Mouse (Mus musculus) urinary bladder, postnatal 4 days (tissue): ENCODE results near the gene Ttc14.
A peak's percentile ranks its signal among the peaks of the same experiment; 100 is the strongest.

Experiments
- DNase-seq, 2 experiments: peaks; one replicate each; pipeline ENCODE4 v3.0.0; 2021 to 2022; ENCODE audit warnings: low spot score in 2 of 2

Gene Ttc14

GRCm38 (mm10) chr3:33799617-33800512, at the start of gene Ttc14:
Ttc14 (plus strand) TSS chr3:33799832.
- DNase-seq, result peak; percentile 96 to 99

- DNase-seq, result no peak
Observed at GRCm38 (mm10) chr3:33790975-33791374, 8.7 kb upstream of the Ttc14 start.

GRCm38 (mm10) chr3:33800513-33800820, 835 bp downstream of the Ttc14 start:
- DNase-seq, result no peak

GRCm38 (mm10) chr3:33807151-33807550, 7.5 kb downstream of the Ttc14 start:
- no peak for DNase-seq

GRCm38 (mm10) chr3:33824135-33824946, 24.7 kb downstream of the Ttc14 start:
- DNase-seq, result no peak

- no peak for DNase-seq
Observed at GRCm38 (mm10) chr3:33832351-33832750, 32.7 kb downstream of the Ttc14 start.

GRCm38 (mm10) chr3:33836576-33836975, 36.9 kb downstream of the Ttc14 start:
- DNase-seq, result no peak

- DNase-seq, result no peak
Observed at GRCm38 (mm10) chr3:33838877-33839276, 39.2 kb downstream of the Ttc14 start.

- DNase-seq, result peak; percentile 50 to 68
Observed at GRCm38 (mm10) chr3:33843801-33844632, 44.4 kb downstream of the Ttc14 start, which contains the start of gene Ccdc39. Ccdc39 (minus strand) TSS chr3:33844310.

GRCm38 (mm10) chr3:33846639-33847038, 47.0 kb downstream of the Ttc14 start:
- no peak for DNase-seq

GRCm38 (mm10) chr3:33850856-33851255, 51.2 kb downstream of the Ttc14 start:
- DNase-seq, result no peak

- DNase-seq, result no peak
Observed at GRCm38 (mm10) chr3:33853062-33853461, 53.4 kb downstream of the Ttc14 start.

GRCm38 (mm10) chr3:33858939-33859338, 59.3 kb downstream of the Ttc14 start:
- DNase-seq, result no peak

- DNase-seq, result no peak
Observed at GRCm38 (mm10) chr3:33864000-33864540, 64.4 kb downstream of the Ttc14 start.
